Mouse (Mus musculus) central nervous system, embryonic 18 days (tissue): ENCODE data around the gene Gpr101. TPM values are rescaled to one million over a fixed set of nuclear protein-coding genes. Genes with fewer than 3 reads are reported as not detected.

Experiments
- polyA plus RNA-seq: library from polyadenylated mRNA; depleted of rRNA; stranded (reverse); fragments of >200 nt; gene quantifications from 2 replicates; pipeline ENCODE4 v1.2.3, GENCODE M21; 2012; rRNA removed

Gpr101 gene
- polyA plus RNA-seq: 0.67 and 0.70 TPM in 2 replicates

DNA sequence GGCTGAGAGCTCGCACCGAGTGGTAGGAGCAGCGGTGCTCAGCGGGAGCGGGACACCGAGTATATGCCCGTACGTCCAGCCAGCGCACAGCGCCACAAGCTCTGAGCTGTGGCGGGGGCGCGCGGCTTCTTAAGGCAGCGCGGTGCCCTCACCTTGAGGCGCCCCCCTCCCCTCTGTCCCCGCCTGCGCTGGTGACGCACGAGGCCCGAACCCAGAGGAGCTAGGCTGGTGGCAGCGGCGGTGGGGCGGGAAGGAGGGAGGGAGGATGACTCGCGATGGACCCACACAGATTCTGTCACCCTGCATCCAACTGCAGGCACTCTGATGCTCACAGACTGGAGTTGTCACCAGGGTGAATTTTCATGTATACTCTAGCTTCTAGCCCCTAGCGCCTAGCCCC is at the start of gene Gpr101:
Gene Gpr101, minus strand, starts transcription at position 124 of the 400 bp plus-strand sequence.

Other genes starting within 250 kb of the Gpr101 start
- 9.8 and 11.3 TPM in 2 replicates for gene Arhgef6, start 165.0 kb downstream of the Gpr101 start, polyA plus RNA-seq
- 196 and 207 TPM in 2 replicates for gene Rbmx, start 110.7 kb downstream of the Gpr101 start, polyA plus RNA-seq
- 0.04 TPM in 1 of 2 replicates, not detected in the other for gene Gm364, start 94.6 kb downstream of the Gpr101 start, polyA plus RNA-seq